Mouse (Mus musculus): Measurements from ENCODE around the gene Fam13a. TPM values are rescaled to one million over a fixed set of nuclear protein-coding genes. Genes with fewer than 3 reads are reported as not detected.

Fam13a gene
- total and polyA plus RNA-seq, 3 experiments: 0.33 TPM; not detected in 2

DNA sequence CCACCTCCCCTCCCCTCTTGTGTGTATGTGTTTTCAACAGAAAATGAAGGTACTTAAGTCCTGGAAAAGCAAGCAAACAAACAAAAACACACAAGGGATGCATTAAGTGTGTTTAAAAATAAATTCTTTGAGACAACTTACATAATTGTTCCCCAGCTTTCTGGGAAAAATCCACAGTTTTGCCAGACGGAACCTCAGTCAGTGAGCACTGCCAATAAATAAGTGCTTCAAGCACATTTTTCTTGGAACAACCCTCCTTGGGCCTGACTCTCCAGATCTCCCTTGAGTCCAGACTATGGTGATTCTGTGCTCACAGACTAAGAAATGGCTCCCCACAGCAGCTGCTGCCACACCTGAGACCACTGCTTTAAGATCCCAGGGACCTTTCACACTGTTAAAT lies 15.4 kb upstream of the Fam13a start:
- TF ChIP-seq GATA1 (IDR thresholded peaks at IDR 0.05; ENCODE audit: borderline replicate concordance, low read length) (no peak), GATA2 (IDR thresholded peaks at IDR 0.05; ENCODE audit: borderline replicate concordance, low read depth, low read length) (no peak), TAL1 (conservative IDR thresholded peaks at IDR 0.05; ENCODE audit: low read depth, low read length) (no peak), CTCF (IDR thresholded peaks at IDR 0.05; ENCODE audit: low read depth, low read length) (no peak), POLR2AphosphoS5 (IDR thresholded peaks at IDR 0.05; ENCODE audit: insufficient replicate concordance, low read depth, low read length) (no peak)
- no peak overlapping the region for H3K4me3 ChIP-seq (ENCODE audit: low read depth, low read length)
- DNase-seq (ENCODE audit: low spot score) (no peak), ATAC-seq (ENCODE audit: extremely low read depth, insufficient number of reproducible peaks, low FRiP score, poor library complexity, severe bottlenecking) (no peak)
- no peaks in the 10 kb centered on the region; the same call in 1 of the 2 replicates for H3K27me3 ChIP-seq (ENCODE audit: insufficient read depth, low read length)
- no peaks in the 10 kb centered on the region for H3K4me1 ChIP-seq (ENCODE audit: insufficient read depth, low read depth, low read length)
- no peaks in the 10 kb centered on the region for H3K9me3 ChIP-seq (replicated peaks)
- no peaks in the 10 kb centered on the region for H3K36me3 ChIP-seq (replicated peaks)

DNA sequence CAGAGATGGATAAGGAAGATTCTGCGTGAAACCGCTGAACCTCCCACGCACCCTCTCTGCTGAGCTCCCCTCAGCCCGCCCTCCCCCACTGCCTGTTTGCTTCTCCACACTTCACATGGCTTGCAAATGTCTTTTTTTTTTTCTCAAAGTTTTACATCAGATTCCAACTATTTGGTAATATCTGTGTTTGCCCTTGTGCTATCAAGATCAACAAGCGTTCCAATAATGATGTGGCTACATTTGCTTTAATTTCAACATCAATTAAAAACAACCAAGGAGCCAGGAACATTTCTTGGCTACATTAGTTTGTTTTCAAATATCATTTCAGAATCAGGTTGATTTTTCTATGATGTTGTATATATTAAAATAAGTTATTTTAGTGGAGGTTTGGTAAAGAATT lies 8.4 kb upstream of the Fam13a start:
- Histone ChIP-seq H3K4me3 (ENCODE audit: low read depth, low read length) (no peak overlapping the region), H3K36me3 (replicated peaks) (no peaks in the 10 kb centered on the region), H3K4me1 (ENCODE audit: insufficient read depth, low read depth, low read length) (no peaks in the 10 kb centered on the region), H3K27me3 (ENCODE audit: insufficient read depth, low read length) (0 out of 2 replicates have a peak, but pooled peaks cover 2% of the 10 kb centered on the region), H3K9me3 (replicated peaks) (no peaks in the 10 kb centered on the region)
- no peak for ATAC-seq (ENCODE audit: extremely low read depth, insufficient number of reproducible peaks, low FRiP score, poor library complexity, severe bottlenecking)
- DNase-seq (ENCODE audit: low spot score): no peak
- no peak for TF ChIP-seq GATA1 (IDR thresholded peaks at IDR 0.05; ENCODE audit: borderline replicate concordance, low read length)

DNA sequence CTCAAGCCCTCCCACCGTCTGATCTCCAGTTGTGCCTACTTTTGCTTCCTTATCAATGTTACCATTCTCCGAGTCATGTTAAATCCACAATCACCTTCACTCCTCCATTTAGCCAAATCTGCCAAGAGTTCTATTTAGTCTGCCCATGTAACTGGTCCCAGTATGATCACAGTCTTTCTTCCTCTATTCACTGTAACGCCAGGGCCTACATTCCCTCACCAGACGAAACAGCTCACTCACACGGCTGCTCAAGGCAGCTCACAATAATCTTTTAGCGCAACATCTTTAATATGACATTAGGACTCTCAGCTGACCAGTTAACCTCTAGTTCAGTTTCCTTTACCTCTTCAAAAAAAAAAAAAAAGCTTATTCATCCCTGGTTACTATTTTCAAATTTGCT lies 7.2 kb upstream of the Fam13a start:
- no peak for DNase-seq (ENCODE audit: low spot score)
- TF ChIP-seq CTCF (IDR thresholded peaks at IDR 0.05; ENCODE audit: low read depth, low read length): no peak
- TF ChIP-seq TAL1 (conservative IDR thresholded peaks at IDR 0.05; ENCODE audit: low read depth, low read length): no peak
- TF ChIP-seq POLR2AphosphoS5 (IDR thresholded peaks at IDR 0.05; ENCODE audit: insufficient replicate concordance, low read depth, low read length): no peak
- TF ChIP-seq GATA2 (IDR thresholded peaks at IDR 0.05; ENCODE audit: borderline replicate concordance, low read depth, low read length): no peak
- TF ChIP-seq GATA1 (IDR thresholded peaks at IDR 0.05; ENCODE audit: borderline replicate concordance, low read length): no peak
- 0 out of 2 replicates have a peak, but pooled peaks cover 2% of the 10 kb centered on the region for H3K27me3 ChIP-seq (ENCODE audit: insufficient read depth, low read length)
- H3K36me3 ChIP-seq (replicated peaks): no peaks in the 10 kb centered on the region
- no peak for ATAC-seq (ENCODE audit: extremely low read depth, insufficient number of reproducible peaks, low FRiP score, poor library complexity, severe bottlenecking)
- no peaks in the 10 kb centered on the region for H3K9me3 ChIP-seq (replicated peaks)
- H3K4me1 ChIP-seq (ENCODE audit: insufficient read depth, low read depth, low read length): no peaks in the 10 kb centered on the region
- no peak overlapping the region for H3K4me3 ChIP-seq (ENCODE audit: low read depth, low read length)

DNA sequence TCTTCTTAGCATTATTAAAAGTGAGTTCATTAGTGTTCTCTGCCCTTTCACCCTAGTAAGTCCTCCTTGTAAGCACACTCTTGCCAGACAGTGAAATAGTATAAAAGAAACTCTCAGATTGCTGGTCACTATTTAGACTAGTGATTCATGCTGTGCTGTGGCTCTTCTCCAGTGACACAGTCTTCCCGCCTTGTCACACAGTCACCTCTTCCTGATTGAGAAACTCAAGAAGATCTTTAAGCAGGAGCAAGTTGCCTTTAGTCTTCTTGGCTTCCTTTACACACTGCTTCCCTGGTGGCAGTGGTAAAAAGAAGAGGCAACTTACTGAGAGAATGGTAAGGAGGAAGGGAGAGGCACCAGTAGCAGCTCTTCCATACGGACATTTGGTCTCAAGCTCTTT lies 6.3 kb upstream of the Fam13a start:
- ATAC-seq (ENCODE audit: extremely low read depth, insufficient number of reproducible peaks, low FRiP score, poor library complexity, severe bottlenecking) (no peak), DNase-seq (ENCODE audit: low spot score) (no peak)
- no peak for TF ChIP-seq GATA1 (IDR thresholded peaks at IDR 0.05; ENCODE audit: borderline replicate concordance, low read length)
- no peak for TF ChIP-seq POLR2AphosphoS5 (IDR thresholded peaks at IDR 0.05; ENCODE audit: insufficient replicate concordance, low read depth, low read length)
- Histone ChIP-seq H3K4me1 (ENCODE audit: insufficient read depth, low read depth, low read length) (no peaks in the 10 kb centered on the region), H3K27me3 (ENCODE audit: insufficient read depth, low read length) (0 out of 2 replicates have a peak, but pooled peaks cover 2% of the 10 kb centered on the region), H3K36me3 (replicated peaks) (no peaks in the 10 kb centered on the region), H3K4me3 (ENCODE audit: low read depth, low read length) (no peak overlapping the region), H3K9me3 (replicated peaks) (no peaks in the 10 kb centered on the region)

DNA sequence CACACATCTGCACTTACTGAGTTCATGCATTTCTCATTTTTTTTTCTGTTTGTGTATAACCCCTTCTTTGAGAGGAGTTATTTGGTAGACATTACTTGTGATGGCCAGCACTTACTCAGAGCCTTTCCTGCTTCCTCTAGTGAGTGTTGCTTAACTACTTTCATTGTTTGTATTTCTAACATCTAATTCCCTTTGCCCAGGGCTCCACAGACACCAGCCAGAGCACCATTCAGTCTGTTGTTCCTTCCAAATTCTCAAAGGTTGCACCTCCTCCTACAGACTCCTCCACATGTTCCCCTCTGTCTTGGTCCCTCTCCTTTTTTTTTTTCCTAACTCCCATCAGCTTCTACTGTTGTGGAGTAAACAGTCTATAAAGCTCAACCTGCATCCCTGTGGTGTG lies 5.7 kb upstream of the Fam13a start:
- Histone ChIP-seq H3K36me3 (replicated peaks) (no peaks in the 10 kb centered on the region), H3K4me1 (ENCODE audit: insufficient read depth, low read depth, low read length) (no peaks in the 10 kb centered on the region), H3K4me3 (ENCODE audit: low read depth, low read length) (no peak overlapping the region), H3K27me3 (ENCODE audit: insufficient read depth, low read length) (0 out of 2 replicates have a peak, but pooled peaks cover 2% of the 10 kb centered on the region), H3K9me3 (replicated peaks) (no peaks in the 10 kb centered on the region)
- ATAC-seq (ENCODE audit: extremely low read depth, insufficient number of reproducible peaks, low FRiP score, poor library complexity, severe bottlenecking): no peak
- DNase-seq (ENCODE audit: low spot score): no peak
- no peak for TF ChIP-seq POLR2AphosphoS5 (IDR thresholded peaks at IDR 0.05; ENCODE audit: insufficient replicate concordance, low read depth, low read length)
- no peak for TF ChIP-seq CTCF (IDR thresholded peaks at IDR 0.05; ENCODE audit: low read depth, low read length)

DNA sequence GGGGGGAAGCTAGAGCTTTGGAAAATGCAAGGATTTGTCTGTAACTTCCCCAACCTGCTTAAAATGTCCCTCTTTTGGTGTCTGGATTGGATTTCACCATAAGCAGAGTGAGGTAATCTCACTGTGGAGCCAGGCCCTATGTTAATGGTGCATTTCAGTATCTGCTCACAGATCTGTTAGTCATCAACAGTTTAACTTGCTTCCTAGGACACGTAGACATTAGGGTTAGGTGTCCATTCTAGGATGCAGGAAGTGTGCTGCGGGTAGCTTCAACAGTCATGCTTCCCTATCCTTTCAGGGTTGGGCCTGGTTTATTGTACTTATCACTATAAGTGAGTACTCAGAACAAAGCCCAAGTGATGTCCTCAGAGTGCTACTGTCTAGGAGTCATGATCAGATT lies 4.5 kb upstream of the Fam13a start:
- Histone ChIP-seq H3K36me3 (replicated peaks) (no peaks in the 10 kb centered on the region), H3K9me3 (replicated peaks) (no peaks in the 10 kb centered on the region), H3K4me3 (ENCODE audit: low read depth, low read length) (no peak overlapping the region), H3K4me1 (ENCODE audit: insufficient read depth, low read depth, low read length) (no peaks in the 10 kb centered on the region), H3K27me3 (ENCODE audit: insufficient read depth, low read length) (peaks cover 7% of the 10 kb centered on the region; the same call in 1 of the 2 replicates)
- DNase-seq (ENCODE audit: low spot score): no peak
- TF ChIP-seq GATA1 (IDR thresholded peaks at IDR 0.05; ENCODE audit: borderline replicate concordance, low read length) (no peak), GATA2 (IDR thresholded peaks at IDR 0.05; ENCODE audit: borderline replicate concordance, low read depth, low read length) (no peak), POLR2AphosphoS5 (IDR thresholded peaks at IDR 0.05; ENCODE audit: insufficient replicate concordance, low read depth, low read length) (no peak), TAL1 (conservative IDR thresholded peaks at IDR 0.05; ENCODE audit: low read depth, low read length) (no peak), CTCF (IDR thresholded peaks at IDR 0.05; ENCODE audit: low read depth, low read length) (no peak)
- no peak for ATAC-seq (ENCODE audit: extremely low read depth, insufficient number of reproducible peaks, low FRiP score, poor library complexity, severe bottlenecking)

DNA sequence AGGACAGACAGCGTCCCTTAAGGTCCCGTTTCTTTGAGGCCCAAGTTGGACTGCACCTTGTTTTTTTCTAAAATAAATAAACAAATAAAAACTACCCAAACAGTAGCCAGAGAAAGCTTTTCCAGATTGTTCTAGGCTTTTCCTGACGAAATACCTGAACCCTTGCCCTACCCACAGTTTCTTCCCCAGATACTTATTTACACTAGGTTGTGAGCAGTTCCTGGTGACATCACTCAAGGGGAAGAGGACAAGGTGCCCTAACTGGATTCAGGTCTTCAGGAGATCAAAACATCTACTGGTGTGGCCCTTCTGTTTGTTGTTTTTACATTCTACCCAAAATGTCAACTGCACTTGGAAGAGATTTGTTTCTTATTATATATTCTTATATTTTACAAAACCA lies 457 bp upstream of the Fam13a start:
- Histone ChIP-seq H3K9me3 (replicated peaks) (no peaks in the 10 kb centered on the region), H3K36me3 (replicated peaks) (no peaks in the 10 kb centered on the region), H3K4me3 (ENCODE audit: low read depth, low read length) (no peak overlapping the region), H3K27me3 (ENCODE audit: insufficient read depth, low read length) (peaks cover 5% of the 10 kb centered on the region; the same call in 1 of the 2 replicates), H3K4me1 (ENCODE audit: insufficient read depth, low read depth, low read length) (no peaks in the 10 kb centered on the region)
- no peak for TF ChIP-seq GATA2 (IDR thresholded peaks at IDR 0.05; ENCODE audit: borderline replicate concordance, low read depth, low read length)
- TF ChIP-seq TAL1 (conservative IDR thresholded peaks at IDR 0.05; ENCODE audit: low read depth, low read length): no peak
- TF ChIP-seq CTCF (IDR thresholded peaks at IDR 0.05; ENCODE audit: low read depth, low read length): no peak
- no peak for TF ChIP-seq GATA1 (IDR thresholded peaks at IDR 0.05; ENCODE audit: borderline replicate concordance, low read length)
- TF ChIP-seq POLR2AphosphoS5 (IDR thresholded peaks at IDR 0.05; ENCODE audit: insufficient replicate concordance, low read depth, low read length): no peak
- ATAC-seq (ENCODE audit: extremely low read depth, insufficient number of reproducible peaks, low FRiP score, poor library complexity, severe bottlenecking) (no peak), DNase-seq (ENCODE audit: low spot score) (no peak)
